Mouse (Mus musculus) intestine, embryonic 16.5 days (tissue): ENCODE measurements at regions not wholly inside any gene's neighbourhood (a gene's known extent, or its start where the extent isn't known, plus 50 kb on each side); places are given as distances from the start of the nearest gene placed in this dataset.

Experiments used
- ATAC-seq: fragments of 200-750 bp; cut with Nextera tagmentation; 2 replicates; pipeline ENCODE4 v1.8.0; 2017; ENCODE audit warnings: moderate TSS enrichment, moderate library complexity
- H3K27ac ChIP-seq: fragments of 300-500 bp; sonication (generic); 2 replicates; pipeline ENCODE4 v1.5.1; 2014; ENCODE audit warnings: mild to moderate bottlenecking, low read length
- H3K27me3 ChIP-seq: fragments of 300-500 bp; sonication (generic); replicated peaks from 2 replicates; pipeline ENCODE4 v1.6.1; 2014; ENCODE audit warnings: low read length, control low read depth, mixed read lengths; ENCODE audit not compliant: control insufficient read depth, insufficient read depth
- H3K36me3 ChIP-seq: fragments of 300-500 bp; sonication (generic); 2 replicates; pipeline ENCODE4 v1.6.1; 2014; ENCODE audit warnings: low read length, control low read depth; ENCODE audit not compliant: control insufficient read depth, insufficient read depth
- H3K4me1 ChIP-seq: fragments of 300-500 bp; sonication (generic); 2 replicates; pipeline ENCODE4 v1.6.1; 2014; ENCODE audit warnings: low read length, control low read depth, mixed read lengths; ENCODE audit not compliant: control insufficient read depth, insufficient read depth
- H3K4me2 ChIP-seq: fragments of 300-500 bp; sonication (generic); 2 replicates; pipeline ENCODE4 v1.6.1; 2014; ENCODE audit warnings: low read depth, low read length, control low read depth
- H3K4me3 ChIP-seq: fragments of 300-500 bp; sonication (generic); 2 replicates; pipeline ENCODE4 v1.5.1; 2014; ENCODE audit warnings: mild to moderate bottlenecking, low read length
- H3K9ac ChIP-seq: fragments of 300-500 bp; sonication (generic); 2 replicates; pipeline ENCODE4 v1.6.1; 2014; ENCODE audit warnings: low read depth, low read length
- H3K9me3 ChIP-seq: fragments of 300-500 bp; sonication (generic); 2 replicates; pipeline ENCODE4 v1.6.1; 2016; ENCODE audit warnings: low read length, control low read depth; ENCODE audit not compliant: control insufficient read depth
- WGBS: fragments of 180-500 bp; shearing (Covaris S2); extraction: QIAGEN DNeasy Blood & Tissue Kit; methylation state at CpG from one replicate; pipeline ENCODE4 v1.1.7; 2014; 5-methylcytosine and 5-hydroxymethylcytosine counted together

GRCm38 (mm10) chr13:47895256-47895655 is 365.8 kb upstream of the Id4 start:
- H3K4me2 ChIP-seq, result no peak overlapping the region
- no peaks in the 10 kb centered on the region for H3K9me3 ChIP-seq
- H3K4me3 ChIP-seq, result no peak overlapping the region
- 77% methylated on average over 6 of the region's 6 CpGs for WGBS
- no peak overlapping the region for H3K9ac ChIP-seq
- no peak for ATAC-seq
- no peaks in the 10 kb centered on the region for H3K27me3 ChIP-seq
- H3K36me3 ChIP-seq, result no peaks in the 10 kb centered on the region
- H3K27ac ChIP-seq, result no peak overlapping the region
- no peaks in the 10 kb centered on the region for H3K4me1 ChIP-seq

DNA sequence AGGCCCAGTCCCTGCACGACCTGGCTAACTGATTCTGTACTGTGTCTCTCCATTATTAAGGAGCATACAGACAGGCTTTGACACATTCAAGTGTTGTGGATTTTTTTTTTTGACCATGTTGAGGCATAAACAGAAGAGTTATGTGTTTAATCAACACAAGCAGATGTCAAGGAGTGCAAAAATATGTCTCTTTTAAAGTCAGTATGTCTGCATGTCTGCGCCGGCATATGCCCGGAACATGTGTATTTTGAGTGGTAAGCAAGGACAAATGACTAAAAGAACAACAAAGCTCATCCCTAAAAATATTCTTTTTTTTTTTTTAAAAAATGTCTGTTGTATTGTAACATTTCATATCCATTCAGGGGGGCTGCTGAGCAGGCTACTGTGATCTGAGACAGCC is 364.4 kb upstream of the Id4 start:
- no peaks in the 10 kb centered on the region for H3K36me3 ChIP-seq
- no peaks in the 10 kb centered on the region for H3K4me1 ChIP-seq
- no peaks in the 10 kb centered on the region for H3K27me3 ChIP-seq
- H3K4me2 ChIP-seq, result no peak overlapping the region
- H3K4me3 ChIP-seq, result no peak overlapping the region
- H3K9ac ChIP-seq, result no peak overlapping the region
- H3K9me3 ChIP-seq, result no peaks in the 10 kb centered on the region
- H3K27ac ChIP-seq, result no peak overlapping the region
- ATAC-seq, result no peak
- 76% methylated on average over 4 of the region's 4 CpGs for WGBS

DNA sequence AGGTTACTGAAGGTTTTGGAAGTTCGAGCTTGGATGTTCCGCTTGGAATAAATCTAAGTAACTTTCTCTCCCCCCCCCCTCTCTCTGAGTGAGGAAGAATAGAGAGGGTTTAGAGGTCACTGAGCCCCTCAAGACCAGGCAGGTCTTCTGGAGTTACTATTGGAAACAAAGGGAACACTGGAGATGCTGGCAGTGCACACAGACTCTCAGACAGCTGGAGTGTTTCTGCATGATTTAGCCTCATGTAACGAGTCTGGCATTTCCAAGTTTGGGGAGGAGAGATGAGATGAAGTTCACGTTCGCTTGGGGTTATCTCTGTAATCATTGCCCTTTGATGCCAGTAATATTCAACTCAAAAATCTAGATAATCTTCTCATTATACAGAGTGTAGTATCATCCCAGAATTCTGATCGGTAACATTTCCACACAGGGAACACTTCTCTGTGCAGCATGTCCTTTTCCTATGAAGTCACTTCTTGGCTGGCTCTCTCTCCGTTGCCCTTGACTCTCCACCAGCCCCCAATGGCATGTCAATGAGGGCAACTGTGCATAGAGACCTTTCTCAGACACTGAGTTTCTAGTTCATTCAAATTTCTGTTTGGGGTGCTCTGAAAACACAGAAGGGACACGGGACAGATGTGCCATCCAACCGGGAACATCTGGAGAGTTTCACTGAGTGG is 351.0 kb upstream of the Id4 start:
- no peak overlapping the region for H3K4me2 ChIP-seq
- 72% methylated on average over 9 of the region's 9 CpGs for WGBS

DNA sequence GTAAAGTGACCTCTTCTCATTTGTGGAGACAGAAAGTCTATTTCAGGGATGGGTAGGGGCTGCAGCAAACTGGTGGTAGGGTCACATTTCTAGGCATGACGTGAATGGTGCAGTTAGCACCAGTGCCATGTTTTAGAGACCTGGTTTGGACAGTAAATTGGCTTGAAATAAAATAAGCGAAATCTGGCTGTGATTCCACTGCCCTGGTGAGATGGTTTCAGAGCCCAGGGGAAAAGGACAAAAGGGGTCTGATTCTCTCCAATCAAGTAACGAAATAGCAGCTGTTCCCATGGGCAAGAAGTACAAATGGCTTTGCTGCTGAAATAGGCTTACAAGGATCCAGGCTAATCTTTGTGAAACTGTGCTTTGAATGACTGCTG is 350.5 kb upstream of the Id4 start:
- H3K27me3 ChIP-seq, result no peaks in the 10 kb centered on the region
- H3K9ac ChIP-seq, result no peak overlapping the region
- H3K36me3 ChIP-seq, result no peaks in the 10 kb centered on the region
- H3K4me2 ChIP-seq, result no peak overlapping the region
- WGBS, result 68% methylated on average over 3 of the region's 3 CpGs
- no peaks in the 10 kb centered on the region for H3K4me1 ChIP-seq
- no peak for ATAC-seq
- H3K4me3 ChIP-seq, result no peak overlapping the region
- no peak overlapping the region for H3K27ac ChIP-seq
- H3K9me3 ChIP-seq, result no peaks in the 10 kb centered on the region

More for the DNA sequence above, 351.0 kb upstream of the Id4 start:
- no peaks in the 10 kb centered on the region for H3K27me3 ChIP-seq
- no peak overlapping the region for H3K4me3 ChIP-seq
- no peak for ATAC-seq
- no peak overlapping the region for H3K27ac ChIP-seq
- H3K36me3 ChIP-seq, result no peaks in the 10 kb centered on the region
- no peaks in the 10 kb centered on the region for H3K9me3 ChIP-seq
- H3K9ac ChIP-seq, result no peak overlapping the region
- no peaks in the 10 kb centered on the region for H3K4me1 ChIP-seq

- no peaks in the 10 kb centered on the region for H3K4me1 ChIP-seq
- ATAC-seq, result no peak
- H3K36me3 ChIP-seq, result no peaks in the 10 kb centered on the region
- H3K27ac ChIP-seq, result no peak overlapping the region
- H3K9me3 ChIP-seq, result 0 out of 2 replicates have a peak, but pooled peaks cover 3% of the 10 kb centered on the region
- no peak overlapping the region for H3K4me2 ChIP-seq
- H3K4me3 ChIP-seq, result no peak overlapping the region
- 70% methylated on average over 8 of the region's 8 CpGs for WGBS
- no peak overlapping the region for H3K9ac ChIP-seq
- no peaks in the 10 kb centered on the region for H3K27me3 ChIP-seq
These were observed 344.6 kb upstream of the Id4 start for GRCm38 (mm10) chr13:47916456-47916855.

- Histone ChIP-seq H3K27ac (no peak overlapping the region), H3K9ac (no peak overlapping the region), H3K4me2 (no peak overlapping the region), H3K36me3 (no peaks in the 10 kb centered on the region), H3K4me1 (no peaks in the 10 kb centered on the region), H3K4me3 (no peak overlapping the region), H3K9me3 (0 out of 2 replicates have a peak, but pooled peaks cover 3% of the 10 kb centered on the region), H3K27me3 (no peaks in the 10 kb centered on the region)
- 96% methylated on average over 3 of the region's 3 CpGs for WGBS
- ATAC-seq, result no peak
These were observed 343.7 kb upstream of the Id4 start for GRCm38 (mm10) chr13:47917370-47917769.

GRCm38 (mm10) chr13:47921044-47921443 is 340.0 kb upstream of the Id4 start:
- no peaks in the 10 kb centered on the region for H3K27me3 ChIP-seq
- H3K9me3 ChIP-seq, result 0 out of 2 replicates have a peak, but pooled peaks cover 3% of the 10 kb centered on the region
- no peaks in the 10 kb centered on the region for H3K4me1 ChIP-seq
- no peak for ATAC-seq
- no peak overlapping the region for H3K9ac ChIP-seq
- no peaks in the 10 kb centered on the region for H3K36me3 ChIP-seq
- no peak overlapping the region for H3K27ac ChIP-seq
- 58% methylated on average over 5 of the region's 5 CpGs for WGBS
- H3K4me3 ChIP-seq, result no peak overlapping the region
- no peak overlapping the region for H3K4me2 ChIP-seq

DNA sequence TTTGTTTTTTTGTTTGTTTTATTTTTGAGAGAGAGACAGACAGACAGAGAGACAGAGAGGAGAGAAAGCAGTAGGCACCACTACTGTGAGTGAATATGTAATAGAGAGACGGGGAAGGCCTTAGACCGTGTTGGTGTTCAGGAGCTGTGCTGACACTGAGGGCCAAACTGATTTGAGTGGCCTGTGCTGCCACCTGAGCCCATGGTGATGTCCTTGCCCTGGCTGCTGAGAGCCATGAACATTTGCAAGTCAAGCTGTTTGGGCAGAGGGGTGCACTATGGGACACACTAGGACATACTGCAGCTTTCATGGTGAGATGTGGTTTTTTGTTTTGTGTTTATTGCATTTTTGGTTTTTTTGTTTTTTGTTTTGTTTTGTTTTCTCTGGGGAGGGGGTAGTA is 320.3 kb upstream of the Id4 start:
- Histone ChIP-seq H3K27ac (no peak overlapping the region), H3K9me3 (no peaks in the 10 kb centered on the region), H3K4me2 (no peak overlapping the region), H3K27me3 (no peaks in the 10 kb centered on the region), H3K9ac (no peak overlapping the region), H3K4me3 (no peak overlapping the region), H3K4me1 (no peaks in the 10 kb centered on the region), H3K36me3 (no peaks in the 10 kb centered on the region)
- 86% methylated on average over 2 of the region's 2 CpGs for WGBS
- no peak for ATAC-seq

DNA sequence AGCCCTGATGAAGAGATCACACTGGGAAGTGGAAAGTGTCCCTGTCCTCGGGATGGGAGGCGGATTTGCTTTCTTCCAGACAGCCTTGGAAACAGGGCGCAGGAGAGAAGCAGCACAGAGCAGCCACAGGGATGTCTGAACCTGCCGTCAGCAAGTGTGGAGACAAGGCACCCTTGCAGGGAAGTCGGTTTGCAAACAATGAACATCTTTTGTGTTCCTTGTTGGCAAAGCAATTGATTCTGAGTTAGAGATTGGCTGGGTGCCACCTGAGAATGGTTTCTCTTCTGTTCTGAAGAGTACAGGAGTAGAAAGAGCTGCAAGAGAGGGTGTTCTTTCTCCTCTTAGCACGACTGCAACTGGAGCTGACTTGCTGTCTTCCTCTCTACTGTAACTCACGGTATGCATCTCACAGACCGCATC is 318.6 kb upstream of the Id4 start:
- no peak for ATAC-seq
- no peak overlapping the region for H3K4me3 ChIP-seq
- H3K9me3 ChIP-seq, result no peaks in the 10 kb centered on the region
- no peak overlapping the region for H3K9ac ChIP-seq
- no peak overlapping the region for H3K4me2 ChIP-seq
- no peaks in the 10 kb centered on the region for H3K27me3 ChIP-seq
- H3K36me3 ChIP-seq, result no peaks in the 10 kb centered on the region
- H3K4me1 ChIP-seq, result no peaks in the 10 kb centered on the region
- H3K27ac ChIP-seq, result no peak overlapping the region
- 17% methylated on average over 8 of the region's 8 CpGs for WGBS

GRCm38 (mm10) chr13:47943645-47944044 is 317.4 kb upstream of the Id4 start:
- 75% methylated on average over 5 of the region's 5 CpGs for WGBS
- no peak overlapping the region for H3K9ac ChIP-seq
- ATAC-seq, result no peak

More at GRCm38 (mm10) chr13:47943645-47944044, 317.4 kb upstream of the Id4 start:
- Histone ChIP-seq H3K36me3 (no peaks in the 10 kb centered on the region), H3K27me3 (no peaks in the 10 kb centered on the region), H3K4me3 (no peak overlapping the region), H3K4me1 (no peaks in the 10 kb centered on the region), H3K9me3 (no peaks in the 10 kb centered on the region), H3K27ac (no peak overlapping the region), H3K4me2 (no peak overlapping the region)
